Mouse (Mus musculus): Measurements from ENCODE around the gene Tbc1d17. TPM values are rescaled to one million over a fixed set of nuclear protein-coding genes. Genes with fewer than 3 reads are reported as not detected.

Gene Tbc1d17
- polyA plus RNA-seq (2012; rRNA removed) = 50.9 and 54.2 TPM in 2 replicates

DNA sequence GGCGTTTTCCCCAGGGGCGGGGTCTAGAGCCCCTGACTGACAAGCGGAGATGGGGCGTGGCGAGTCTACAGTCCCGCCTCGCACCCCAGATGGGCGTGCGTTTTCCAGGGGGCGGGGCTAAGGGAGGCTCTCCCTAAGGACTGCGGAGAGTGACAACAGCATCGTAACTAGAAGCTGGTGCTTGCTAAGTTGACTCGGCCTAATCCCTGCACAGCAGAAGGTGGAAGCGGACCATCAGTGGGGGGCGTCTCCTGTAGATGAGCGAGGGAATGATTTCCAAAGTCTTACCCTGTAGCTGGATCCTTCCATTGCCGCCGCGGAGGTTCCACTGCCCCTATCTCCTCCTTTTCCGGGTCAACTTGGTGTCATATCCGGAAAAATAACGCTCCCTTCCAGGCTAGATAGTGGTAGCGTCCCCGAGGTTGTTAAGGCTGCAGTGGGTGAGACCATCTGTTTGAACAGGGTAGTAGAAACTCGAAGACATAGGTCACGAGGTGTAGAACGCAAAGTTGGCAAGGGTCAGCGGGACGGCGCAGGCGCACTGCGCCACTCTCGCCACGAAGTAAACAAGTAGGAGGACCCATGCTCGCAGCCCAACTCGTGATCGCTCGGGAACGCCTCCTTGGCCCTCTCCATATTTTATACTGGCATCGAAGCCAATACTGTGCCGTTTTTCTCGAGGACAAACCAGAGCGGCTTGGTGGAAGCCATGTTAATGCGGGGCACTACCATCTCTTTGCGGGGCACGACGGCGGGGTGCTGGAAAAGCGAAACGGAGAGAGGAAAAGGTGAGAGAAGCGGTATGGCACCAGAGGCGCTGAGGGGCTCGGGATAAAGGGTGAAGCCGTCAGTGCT is at the start of gene Tbc1d17, which contains the start of gene Akt1s1:
TSS of gene Tbc1d17 (minus strand) at position 519 of the 855 bp plus-strand sequence.
TSS of gene Akt1s1 (plus strand) at position 431 of the 855 bp plus-strand sequence.

DNA sequence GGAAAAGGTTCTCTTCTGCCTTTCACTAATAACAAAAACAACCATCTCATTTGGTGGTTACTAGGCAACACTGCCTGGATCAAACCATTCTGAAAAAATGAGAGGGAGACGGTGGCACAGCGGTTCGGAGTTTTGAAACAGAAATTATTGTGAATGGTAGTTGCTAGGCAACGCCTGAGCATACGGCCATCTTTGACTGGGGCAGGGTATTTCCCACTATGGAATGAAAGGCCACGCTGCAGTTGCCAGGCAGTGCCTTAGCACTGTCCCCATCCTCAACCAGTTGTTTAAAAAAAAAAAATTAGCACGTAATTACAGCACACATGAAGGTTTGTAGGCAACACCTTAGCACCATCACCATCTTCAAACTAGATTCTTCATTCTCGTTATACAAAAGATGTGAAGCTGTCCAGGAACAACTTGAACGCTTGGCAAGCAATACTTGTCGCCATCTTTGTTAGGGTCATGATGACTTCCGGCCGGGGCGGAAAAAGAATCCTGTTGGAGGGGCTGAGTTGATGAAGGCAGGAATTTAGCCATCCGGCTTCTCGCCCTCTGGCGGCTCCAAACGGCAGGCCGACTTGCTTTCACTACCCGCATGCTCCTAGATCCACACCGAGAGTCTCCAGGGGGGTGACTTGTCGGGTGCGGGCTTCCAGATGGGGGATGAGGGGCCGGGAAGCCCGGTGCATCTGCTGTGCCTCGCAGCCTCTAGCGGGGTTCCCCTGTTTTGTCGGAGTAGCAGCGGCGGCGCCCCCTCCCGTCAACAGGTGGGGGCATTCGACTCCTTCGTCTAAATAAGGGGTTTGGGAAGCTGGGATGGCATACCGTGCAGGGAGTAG is 46.9 kb upstream of the Tbc1d17 start, which contains the start of gene Fuz:
TSS of gene Fuz (plus strand) at position 487 of the 842 bp plus-strand sequence.

DNA sequence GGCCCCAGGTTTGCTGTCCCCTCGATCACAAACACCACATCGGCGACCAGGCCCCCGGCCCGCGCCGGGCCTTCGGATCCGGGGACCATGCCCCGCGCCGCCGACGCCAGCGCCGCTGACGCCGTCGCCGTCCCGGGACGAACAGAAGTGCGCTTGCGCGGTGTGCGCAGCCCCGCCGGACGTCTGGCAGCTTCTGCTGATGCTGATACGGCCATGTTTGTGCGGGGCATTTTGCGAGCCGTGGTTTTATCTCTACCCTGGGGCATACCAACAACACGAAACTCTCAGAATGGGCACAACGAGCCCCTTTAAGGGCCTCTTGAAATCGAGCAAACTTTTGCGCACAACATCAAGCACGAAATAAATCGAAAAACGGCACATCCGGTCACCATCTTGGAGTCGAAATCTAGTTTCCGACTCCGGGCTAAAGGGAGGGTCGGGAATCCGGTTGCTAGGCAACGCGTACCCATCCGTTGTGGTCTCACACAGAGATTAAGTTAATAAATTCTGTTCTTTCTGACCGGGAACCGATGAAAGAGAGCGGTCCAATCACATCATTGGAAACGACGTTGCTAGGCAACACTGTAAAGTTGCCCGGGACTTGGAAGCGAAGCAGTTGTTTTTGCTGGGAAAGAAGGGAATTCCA is 43.5 kb upstream of the Tbc1d17 start, which contains the start of gene Med25:
TSS of gene Med25 (minus strand) at position 437 of the 646 bp plus-strand sequence.

DNA sequence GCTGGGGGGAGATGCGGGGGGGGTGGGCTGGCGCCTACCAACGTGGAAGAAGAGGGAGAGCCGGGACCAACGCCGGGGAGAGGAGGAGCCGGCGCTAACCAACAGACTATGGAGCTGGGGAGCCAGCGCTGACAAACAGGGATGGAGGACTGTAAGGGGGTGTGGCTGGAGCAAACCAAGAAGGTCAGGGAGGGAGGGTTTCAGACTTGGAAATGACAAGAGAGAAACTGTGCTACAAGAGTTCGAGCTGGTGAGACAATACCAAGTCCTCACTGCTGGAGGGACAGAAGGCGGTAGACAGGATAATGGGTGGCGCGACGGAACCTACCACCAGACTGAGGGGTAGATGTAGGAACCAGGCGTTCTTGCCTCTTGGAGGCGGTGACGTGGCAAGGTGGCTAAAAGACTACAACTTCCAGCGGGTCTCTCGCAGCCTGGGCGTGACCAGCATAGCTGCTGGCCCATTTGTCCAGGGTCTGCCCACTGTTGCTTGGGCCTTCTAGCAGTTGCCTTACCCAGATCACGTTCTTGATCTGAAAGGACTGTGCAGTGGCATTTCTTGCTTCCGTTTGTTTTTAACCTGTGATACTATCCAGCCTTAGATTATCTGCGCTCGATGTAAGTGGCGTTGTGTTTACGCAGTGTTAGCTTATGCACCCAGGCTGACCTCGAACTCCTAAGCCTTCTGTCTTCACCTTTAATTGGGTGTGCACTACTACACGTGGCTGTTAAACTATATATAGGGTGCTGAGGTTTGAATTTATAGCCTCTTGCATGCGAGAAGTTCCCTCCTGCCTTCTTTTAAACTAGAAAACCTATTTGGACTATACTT is 21.0 kb upstream of the Tbc1d17 start, which contains the start of gene Ptov1:
TSS of gene Ptov1 (minus strand) at position 92 of the 832 bp plus-strand sequence.

DNA sequence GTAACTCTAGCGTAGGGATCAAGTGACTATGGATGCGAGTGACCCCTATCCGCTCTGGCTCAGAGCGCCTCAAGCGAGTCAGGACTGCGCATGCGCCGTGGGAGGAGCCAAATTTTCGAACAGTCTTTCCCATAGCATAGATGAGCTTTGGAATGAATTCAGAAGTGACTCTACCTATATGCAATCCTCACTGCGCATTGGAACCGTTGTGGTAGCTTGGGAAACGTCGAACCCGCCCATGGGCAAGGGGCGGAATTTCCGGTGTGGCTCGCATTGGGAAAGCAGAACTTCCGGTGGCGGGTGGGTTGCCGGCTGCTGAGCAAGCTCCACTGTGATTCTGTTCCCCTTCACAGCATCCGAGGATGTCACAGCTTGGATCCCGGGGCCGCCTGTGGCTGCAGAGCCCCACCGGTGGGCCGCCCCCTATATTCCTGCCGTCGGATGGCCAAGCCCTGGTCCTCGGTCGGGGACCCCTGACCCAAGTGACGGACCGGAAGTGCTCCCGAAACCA is 8.2 kb upstream of the Tbc1d17 start, which contains the start of gene Pnkp:
TSS of gene Pnkp (plus strand) at position 98 of the 511 bp plus-strand sequence.

GRCm38 (mm10) chr7:44816470-44817021 is 32.3 kb downstream of the Tbc1d17 start, which contains the start of gene Atf5:
Atf5 (minus strand) TSS chr7:44816658.

DNA sequence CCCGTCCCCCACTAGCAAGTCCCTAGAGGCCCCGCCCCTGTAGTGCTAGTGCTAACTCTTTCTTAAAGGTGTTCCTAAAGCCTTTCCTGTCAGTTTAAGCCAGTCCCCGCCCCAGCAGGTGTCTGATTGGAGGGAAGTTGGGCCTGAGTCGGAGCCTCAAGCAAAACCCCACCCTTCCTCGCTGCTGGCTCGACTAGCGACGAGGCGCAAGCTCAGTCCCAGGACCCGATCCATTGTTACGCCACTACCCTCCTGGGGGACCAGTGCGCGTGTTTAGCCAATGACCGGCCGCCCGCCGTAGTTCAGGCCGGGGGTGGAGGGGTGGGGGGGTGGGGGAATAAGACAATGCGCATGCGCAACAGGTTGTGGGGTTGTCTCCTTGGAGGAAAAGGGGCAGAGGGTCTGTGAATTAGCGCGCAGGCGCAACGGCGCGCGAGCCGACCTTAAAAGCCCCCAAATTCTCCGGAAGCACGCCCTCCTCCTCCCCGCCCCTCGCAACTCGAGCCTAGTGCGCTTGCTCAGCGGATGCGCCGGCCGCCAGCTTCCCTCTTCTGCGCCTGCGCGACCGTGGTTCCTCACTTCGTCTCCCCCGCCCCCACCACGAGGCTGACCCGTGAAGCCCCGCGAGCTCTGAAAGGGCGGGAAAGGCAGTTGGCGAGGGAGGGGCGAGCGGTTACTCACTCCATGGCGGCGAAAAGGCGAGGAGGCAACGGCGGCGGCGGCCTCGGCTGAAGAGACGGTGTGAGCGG is 33.0 kb downstream of the Tbc1d17 start, which contains the start of the genes Nup62 and Il4i1:
TSS of gene Nup62 (plus strand) at position 368 of the 749 bp plus-strand sequence.
TSS of gene Il4i1 (plus strand) at position 667 of the 749 bp plus-strand sequence.

Other genes with a start within 250 kb of the Tbc1d17 start
- 37.3 and 39.8 TPM in 2 replicates for gene Myh14, start 178.2 kb downstream of the Tbc1d17 start, polyA plus RNA-seq (2012; rRNA removed)
- gene Izumo2, start 140.3 kb downstream of the Tbc1d17 start, polyA plus RNA-seq (2012; rRNA removed) = not detected in 2 replicates
- 12.6 and 15.6 TPM in 2 replicates for gene Vrk3, start 100.7 kb downstream of the Tbc1d17 start, polyA plus RNA-seq (2012; rRNA removed)
- 0.02 TPM in 1 of 2 replicates, not detected in the other for gene Zfp473, start 98.0 kb downstream of the Tbc1d17 start, polyA plus RNA-seq (2012; rRNA removed)
- 35.4 and 38.0 TPM in 2 replicates for gene Nup62, start 33.0 kb downstream of the Tbc1d17 start, polyA plus RNA-seq (2012; rRNA removed)
- 1.5 and 4.5 TPM in 2 replicates for gene Il4i1, start 32.7 kb downstream of the Tbc1d17 start, polyA plus RNA-seq (2012; rRNA removed)
- 166 and 337 TPM in 2 replicates for gene Atf5, start 32.4 kb downstream of the Tbc1d17 start, polyA plus RNA-seq (2012; rRNA removed)
- gene Akt1s1, start 88 bp downstream of the Tbc1d17 start, polyA plus RNA-seq (2012; rRNA removed) = 92.9 and 317 TPM in 2 replicates
- gene Pnkp, start 8.1 kb upstream of the Tbc1d17 start, polyA plus RNA-seq (2012; rRNA removed) = 25.5 and 34.7 TPM in 2 replicates
- gene Ptov1, start 20.7 kb upstream of the Tbc1d17 start, polyA plus RNA-seq (2012; rRNA removed) = 136 and 176 TPM in 2 replicates
- 129 and 224 TPM in 2 replicates for gene Med25, start 43.6 kb upstream of the Tbc1d17 start, polyA plus RNA-seq (2012; rRNA removed)
- gene Fuz, start 47.0 kb upstream of the Tbc1d17 start, polyA plus RNA-seq (2012; rRNA removed) = 47.7 and 54.0 TPM in 2 replicates
- gene Ap2a1, start 80.4 kb upstream of the Tbc1d17 start, polyA plus RNA-seq (2012; rRNA removed) = 46.2 and 50.4 TPM in 2 replicates
- not detected in 2 replicates for gene Tsks, start 94.1 kb upstream of the Tbc1d17 start, polyA plus RNA-seq (2012; rRNA removed)
- gene Cpt1c, start 125.8 kb upstream of the Tbc1d17 start, polyA plus RNA-seq (2012; rRNA removed) = 8.3 and 10.7 TPM in 2 replicates
- 35.4 and 37.3 TPM in 2 replicates for gene Prmt1, start 137.5 kb upstream of the Tbc1d17 start, polyA plus RNA-seq (2012; rRNA removed)
- gene Irf3, start 148.6 kb upstream of the Tbc1d17 start, polyA plus RNA-seq (2012; rRNA removed) = 42.0 and 48.4 TPM in 2 replicates
- 15.0 and 16.7 TPM in 2 replicates for gene Bcl2l12, start 149.6 kb upstream of the Tbc1d17 start, polyA plus RNA-seq (2012; rRNA removed)
- gene Scaf1, start 167.3 kb upstream of the Tbc1d17 start, polyA plus RNA-seq (2012; rRNA removed) = 39.9 and 41.0 TPM in 2 replicates
- 83.5 and 105 TPM in 2 replicates for gene Rras, start 168.9 kb upstream of the Tbc1d17 start, polyA plus RNA-seq (2012; rRNA removed)
- 6.7 and 6.9 TPM in 2 replicates for gene Prr12, start 203.8 kb upstream of the Tbc1d17 start, polyA plus RNA-seq (2012; rRNA removed)
- 34.9 and 38.4 TPM in 2 replicates for gene Nosip, start 213.3 kb upstream of the Tbc1d17 start, polyA plus RNA-seq (2012; rRNA removed)
- 87.1 and 134 TPM in 2 replicates for gene Prrg2, start 213.6 kb upstream of the Tbc1d17 start, polyA plus RNA-seq (2012; rRNA removed)
- gene Rcn3, start 243.1 kb upstream of the Tbc1d17 start, polyA plus RNA-seq (2012; rRNA removed) = 91.6 and 110 TPM in 2 replicates